Mouse (Mus musculus): ENCODE data around the gene Tenm4. TPM values are rescaled to one million over a fixed set of nuclear protein-coding genes. Genes with fewer than 3 reads are reported as not detected.
A peak's percentile ranks its signal among the peaks of the same experiment; 100 is the strongest.
"Not testable (repeated sequence)": the region's sequence is repeated elsewhere in the genome, so short reads cannot be mapped to it uniquely, and the experiment has no call there.

Tenm4 gene
- polyA plus RNA-seq, 1 experiment from 2014 or later, result 2.3 TPM

GRCm38 (mm10) chr7:96922927-96923326 is 751.9 kb downstream of the Tenm4 start:
- Histone ChIP-seq H3K9me3 (replicated peaks) (no peaks in the 10 kb centered on the region), H3K36me3 (no peaks in the 10 kb centered on the region), H3K4me1 (no peaks in the 10 kb centered on the region), H3K4me2 (no peak overlapping the region), H3K9ac (no peak overlapping the region), H3K27ac (no peak overlapping the region), H3K27me3 (replicated peaks) (no peaks in the 10 kb centered on the region; the same call in 1 of the 2 replicates), H3K4me3 (no peak overlapping the region)
- 75% methylated on average over 2 of the region's 2 CpGs for WGBS (ENCODE audit: insufficient replicate concordance)
- 0 out of 2 replicates have a peak, but pooled peaks have one; percentile 30 for ATAC-seq

GRCm38 (mm10) chr7:96943715-96944377 is 772.8 kb downstream of the Tenm4 start:
- no peak for ATAC-seq
- H3K9ac ChIP-seq, result no peak overlapping the region
- no peaks in the 10 kb centered on the region for H3K9me3 ChIP-seq (replicated peaks)
- no peaks in the 10 kb centered on the region for H3K4me1 ChIP-seq
- no peak overlapping the region for H3K4me2 ChIP-seq
- no peak overlapping the region for H3K27ac ChIP-seq
- H3K36me3 ChIP-seq, result no peaks in the 10 kb centered on the region
- peaks cover 5% of the 10 kb centered on the region; the same call in 1 of the 2 replicates for H3K27me3 ChIP-seq (replicated peaks)
- no peak overlapping the region for H3K4me3 ChIP-seq
- WGBS (ENCODE audit: insufficient replicate concordance), result 59% methylated on average over 5 of the region's 5 CpGs

DNA sequence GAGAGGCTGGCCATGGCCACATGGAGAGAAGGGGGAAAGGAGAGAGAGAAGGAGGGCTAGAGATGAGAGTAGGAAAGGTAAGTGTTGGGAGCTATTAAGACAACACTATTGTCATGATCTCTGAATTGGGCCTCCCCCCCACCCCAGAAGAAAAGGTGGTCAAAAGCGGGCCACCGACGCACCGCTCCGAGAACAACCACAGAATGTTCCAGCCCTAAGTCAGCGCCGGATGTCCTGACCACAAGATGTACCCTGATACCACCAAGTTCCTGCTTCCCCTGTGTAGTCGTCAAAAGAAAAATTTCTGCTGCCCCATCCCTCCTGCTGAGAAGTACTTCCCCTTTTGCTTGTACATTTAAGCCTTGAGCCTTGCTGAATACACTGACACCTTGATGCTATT is 775.5 kb downstream of the Tenm4 start:
- WGBS (ENCODE audit: insufficient replicate concordance), result 40% methylated on average over 8 of the region's 8 CpGs
- not testable (repeated sequence) for H3K9me3 ChIP-seq (replicated peaks); H3K4me3 ChIP-seq; H3K9ac ChIP-seq; H3K36me3 ChIP-seq; H3K27ac ChIP-seq; H3K4me1 ChIP-seq; H3K27me3 ChIP-seq (replicated peaks); H3K4me2 ChIP-seq; ATAC-seq

DNA sequence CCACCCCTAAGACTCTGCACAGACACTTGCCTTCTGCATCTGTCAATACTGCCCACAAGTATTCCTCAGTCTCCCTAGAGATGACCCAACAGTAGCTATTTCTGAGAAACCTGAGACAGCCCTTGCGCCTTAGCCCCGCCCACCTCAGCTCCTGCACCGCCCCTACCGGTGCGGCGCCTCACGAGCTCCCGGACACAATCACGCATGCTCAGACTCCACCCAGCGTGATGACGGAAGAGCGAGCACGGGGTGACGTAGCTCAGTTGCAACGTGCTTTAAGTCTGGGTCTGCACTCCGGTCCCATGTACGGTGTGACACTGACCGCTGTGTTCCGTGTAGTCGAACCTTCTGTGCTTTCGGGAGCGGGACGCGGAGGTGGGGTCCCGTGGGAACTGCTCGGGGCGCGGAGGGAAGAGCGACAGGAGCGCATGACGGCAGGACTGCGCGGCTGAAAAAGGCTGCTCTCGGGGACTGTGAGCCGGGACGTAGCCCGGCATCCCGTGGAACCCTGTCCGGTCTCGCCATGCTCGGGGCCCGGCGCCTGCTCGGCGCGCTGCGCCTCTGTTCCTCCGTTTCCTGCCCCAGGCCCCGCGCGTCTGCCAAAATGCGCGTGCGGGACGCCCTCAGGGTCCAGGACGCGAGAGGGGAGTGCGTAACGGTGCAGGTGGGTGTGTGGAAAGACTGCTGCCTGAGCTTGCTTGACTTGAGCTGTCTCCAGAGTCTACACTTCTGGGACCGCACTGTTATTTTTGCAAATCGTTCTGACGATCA is 780.4 kb downstream of the Tenm4 start, which contains the start of gene Nars2:
TSS of gene Nars2 (plus strand) at position 225 of the 771 bp plus-strand sequence.
- peak; percentile 100 for ATAC-seq
- H3K27ac ChIP-seq, result peak within 1 kb of the TSS; percentile 88
- under 1% methylated on average over 62 of the region's 62 CpGs for WGBS (ENCODE audit: insufficient replicate concordance)
- peak within 1 kb of the TSS; percentile 95 for H3K9ac ChIP-seq
- no peaks in the 10 kb centered on the region for H3K27me3 ChIP-seq (replicated peaks)
- H3K9me3 ChIP-seq (replicated peaks), result no peaks in the 10 kb centered on the region
- peaks cover 10% of the 10 kb centered on the region for H3K36me3 ChIP-seq
- peak within 1 kb of the TSS; percentile 85 for H3K4me2 ChIP-seq
- peak within 1 kb of the TSS; percentile 95 for H3K4me3 ChIP-seq
- H3K4me1 ChIP-seq, result peaks cover 34% of the 10 kb centered on the region

- H3K4me3 ChIP-seq, result peak overlapping the region; percentile 95
- no peak for ATAC-seq
- WGBS (ENCODE audit: insufficient replicate concordance), result 29% methylated on average over 5 of the region's 5 CpGs
- H3K36me3 ChIP-seq, result peaks cover 16% of the 10 kb centered on the region
- H3K27ac ChIP-seq, result peak overlapping the region; percentile 88
- peak overlapping the region; percentile 95 for H3K9ac ChIP-seq
- H3K4me1 ChIP-seq, result peaks cover 36% of the 10 kb centered on the region
- no peaks in the 10 kb centered on the region for H3K27me3 ChIP-seq (replicated peaks)
- H3K9me3 ChIP-seq (replicated peaks), result no peaks in the 10 kb centered on the region
- H3K4me2 ChIP-seq, result peak overlapping the region; percentile 85
Observed at GRCm38 (mm10) chr7:96952094-96952493, 781.0 kb downstream of the Tenm4 start.

- Histone ChIP-seq H3K9ac (no peak overlapping the region), H3K9me3 (replicated peaks) (no peaks in the 10 kb centered on the region), H3K36me3 (peaks cover 83% of the 10 kb centered on the region), H3K4me1 (peaks cover 41% of the 10 kb centered on the region), H3K27ac (peak overlapping the region; percentile 60), H3K4me2 (peak overlapping the region; percentile 51), H3K4me3 (no peak overlapping the region), H3K27me3 (replicated peaks) (no peaks in the 10 kb centered on the region)
- 46% methylated on average over 5 of the region's 5 CpGs for WGBS (ENCODE audit: insufficient replicate concordance)
- ATAC-seq, result peak; percentile 100
Observed at GRCm38 (mm10) chr7:96959168-96959567, 788.1 kb downstream of the Tenm4 start.

MicroRNAs encoded within 50 kb of the gene (microRNA counts, 519-probe panel; counts per million panel counts)
- 582 counts per million, percentile 70 among the panel's probes with 10 or more counts for microRNA mmu-miR-708

Small RNAs within 50 kb of the gene (microRNA-seq; reads per million reads assigned to microRNA genes)
- gene Mir6394 (not detected), gene Mir708 (439 reads per million, percentile 65 among the genes with 10 or more reads in this experiment)

Data from liver, embryonic 12.5 days (tissue).